Mouse (Mus musculus) lung, postnatal 0 days (tissue): ENCODE data around the gene Dnah7b. TPM values are rescaled to one million over a fixed set of nuclear protein-coding genes. Genes with fewer than 3 reads are reported as not detected.
"Not testable (repeated sequence)": the region's sequence is repeated elsewhere in the genome, so short reads cannot be mapped to it uniquely, and the experiment has no call there.

Experiments
- ATAC-seq: fragments of 200-750 bp; cut with Nextera tagmentation; 2 replicates; pipeline ENCODE4 v1.8.0; 2017; ENCODE audit warnings: moderate library complexity
- DNase-seq: peaks from one replicate; pipeline ENCODE4 v3.0.0-alpha.2; 2016; ENCODE audit warnings: low spot score
- H3K27ac ChIP-seq: fragments of 300-500 bp; sonication (generic); 2 replicates; pipeline ENCODE4 v1.5.1; 2014; ENCODE audit warnings: antibody characterized with exemption, mild to moderate bottlenecking, low read length, mixed read lengths
- H3K27me3 ChIP-seq: fragments of 300-500 bp; sonication (generic); replicated peaks from 2 replicates; pipeline ENCODE4 v1.6.1; 2014; ENCODE audit warnings: low read length, mixed read lengths; ENCODE audit not compliant: insufficient read depth
- H3K36me3 ChIP-seq: fragments of 300-500 bp; sonication (generic); 2 replicates; pipeline ENCODE4 v1.6.1; 2014; ENCODE audit warnings: low read length, mixed read lengths; ENCODE audit not compliant: insufficient read depth
- H3K4me1 ChIP-seq: fragments of 300-500 bp; sonication (generic); 2 replicates; pipeline ENCODE4 v1.6.1; 2014; ENCODE audit warnings: antibody characterized with exemption, low read depth, low read length, mixed read lengths; ENCODE audit not compliant: insufficient read depth
- H3K4me2 ChIP-seq: fragments of 300-500 bp; sonication (generic); replicated peaks from 2 replicates; pipeline ENCODE4 v1.6.1; 2014; ENCODE audit warnings: low read depth, mild to moderate bottlenecking, low read length, moderate library complexity, mixed read lengths
- H3K4me3 ChIP-seq: fragments of 300-500 bp; sonication (generic); 2 replicates; pipeline ENCODE4 v1.5.1; 2014; ENCODE audit warnings: low read depth, low read length
- H3K9ac ChIP-seq: fragments of 300-500 bp; sonication (generic); replicated peaks from 2 replicates; pipeline ENCODE4 v1.6.1; 2014; ENCODE audit warnings: low read depth, mild to moderate bottlenecking
- H3K9me3 ChIP-seq: fragments of 300-500 bp; sonication (generic); 2 replicates; pipeline ENCODE4 v1.6.1; 2016; ENCODE audit warnings: low read length, mixed read lengths
- CTCF ChIP-seq: IDR thresholded peaks from 2 replicates; pipeline ENCODE4 v1.5.1; 2016; ENCODE audit warnings: antibody characterized with exemption, mild to moderate bottlenecking
- EP300 ChIP-seq: IDR thresholded peaks from 2 replicates; pipeline ENCODE4 v1.6.1; 2016; ENCODE audit warnings: antibody characterized with exemption, mild to moderate bottlenecking, control low read depth
- WGBS: fragments of 180-500 bp; shearing (Covaris S2); extraction: QIAGEN DNeasy Blood & Tissue Kit; methylation state at CpG from one replicate; pipeline ENCODE4 v1.1.7; 2014; 5-methylcytosine and 5-hydroxymethylcytosine counted together
- polyA plus RNA-seq: library from polyadenylated mRNA; unstranded; fragments of >200 nt; fragmentation: Nextera tagmentation; extraction: Ambion mirVana; gene quantifications from 2 replicates; pipeline ENCODE4 v1.2.1, GENCODE M21; 2015

Gene Dnah7b
- polyA plus RNA-seq, 1 experiment from 2014 or later = 1.3 TPM

- Histone ChIP-seq H3K4me2 (no peak overlapping the region), H3K4me1 (no peaks in the 10 kb centered on the region), H3K36me3 (no peaks in the 10 kb centered on the region), H3K27ac (no peak overlapping the region), H3K9ac (no peak overlapping the region), H3K4me3 (no peak overlapping the region), H3K27me3 (no peaks in the 10 kb centered on the region), H3K9me3 (no peaks in the 10 kb centered on the region)
- DNase-seq = no peak
- no peak for TF ChIP-seq CTCF
- no peak for TF ChIP-seq EP300
- 89% methylated on average over 2 of the region's 2 CpGs for WGBS
- ATAC-seq = no peak
Measured at GRCm38 (mm10) chr1:46077891-46078290, 11.8 kb downstream of the Dnah7b start.

- Histone ChIP-seq H3K4me1 (no peaks in the 10 kb centered on the region), H3K9ac (no peak overlapping the region), H3K4me3 (no peak overlapping the region), H3K27me3 (no peaks in the 10 kb centered on the region), H3K36me3 (no peaks in the 10 kb centered on the region), H3K27ac (no peak overlapping the region), H3K4me2 (no peak overlapping the region), H3K9me3 (no peaks in the 10 kb centered on the region)
- ATAC-seq (no peak), DNase-seq (no peak)
- WGBS = 64% methylated on average over 2 of the region's 2 CpGs
- TF ChIP-seq EP300 (no peak), CTCF (no peak)
Measured at GRCm38 (mm10) chr1:46100484-46100883, 34.4 kb downstream of the Dnah7b start.

- not testable (repeated sequence) for H3K4me2 ChIP-seq, ATAC-seq, H3K4me1 ChIP-seq, H3K4me3 ChIP-seq, H3K27me3 ChIP-seq, H3K9ac ChIP-seq, H3K36me3 ChIP-seq, H3K9me3 ChIP-seq, DNase-seq, H3K27ac ChIP-seq
Measured at GRCm38 (mm10) chr1:46112606-46113005, 46.5 kb downstream of the Dnah7b start.

GRCm38 (mm10) chr1:46117179-46117578, 51.1 kb downstream of the Dnah7b start:
- not testable (repeated sequence) for H3K4me3 ChIP-seq, H3K9me3 ChIP-seq, H3K27me3 ChIP-seq, ATAC-seq, H3K4me1 ChIP-seq, DNase-seq, H3K36me3 ChIP-seq, H3K27ac ChIP-seq, H3K9ac ChIP-seq, H3K4me2 ChIP-seq
- WGBS = 86% methylated on average over 2 of the region's 2 CpGs

- 34% methylated on average over 4 of the region's 4 CpGs for WGBS
- H3K36me3 ChIP-seq = no peaks in the 10 kb centered on the region
- no peaks in the 10 kb centered on the region for H3K27me3 ChIP-seq
- H3K9ac ChIP-seq = no peak overlapping the region
- no peaks in the 10 kb centered on the region for H3K4me1 ChIP-seq
- DNase-seq = no peak
- TF ChIP-seq EP300 = no peak
- TF ChIP-seq CTCF = no peak
- no peak overlapping the region for H3K4me2 ChIP-seq
- H3K9me3 ChIP-seq = no peaks in the 10 kb centered on the region
- H3K4me3 ChIP-seq = no peak overlapping the region
- no peak for ATAC-seq
- H3K27ac ChIP-seq = no peak overlapping the region
Measured at GRCm38 (mm10) chr1:46128058-46128457, 61.9 kb downstream of the Dnah7b start.

- not testable (repeated sequence) for H3K4me1 ChIP-seq, DNase-seq, H3K4me3 ChIP-seq, H3K9ac ChIP-seq, H3K27me3 ChIP-seq, ATAC-seq, H3K27ac ChIP-seq, H3K9me3 ChIP-seq, H3K4me2 ChIP-seq, H3K36me3 ChIP-seq
- WGBS = 53% methylated on average over 2 of the region's 2 CpGs
Measured at GRCm38 (mm10) chr1:46196835-46197234, 130.7 kb downstream of the Dnah7b start.

GRCm38 (mm10) chr1:46201169-46201568, 135.1 kb downstream of the Dnah7b start:
- DNase-seq, H3K9me3 ChIP-seq, H3K36me3 ChIP-seq, H3K4me2 ChIP-seq, H3K27ac ChIP-seq, H3K9ac ChIP-seq, H3K27me3 ChIP-seq, H3K4me3 ChIP-seq, H3K4me1 ChIP-seq, ATAC-seq: not testable (repeated sequence)
- WGBS = 93% methylated on average over 9 of the region's 9 CpGs

GRCm38 (mm10) chr1:46210014-46210588, 144.0 kb downstream of the Dnah7b start:
- not testable (repeated sequence) for ATAC-seq, H3K27me3 ChIP-seq, H3K9ac ChIP-seq, H3K36me3 ChIP-seq, H3K4me1 ChIP-seq, H3K4me3 ChIP-seq, H3K4me2 ChIP-seq, DNase-seq, H3K9me3 ChIP-seq, H3K27ac ChIP-seq
- 72% methylated on average over 2 of the region's 2 CpGs for WGBS

GRCm38 (mm10) chr1:46222704-46223103, 156.6 kb downstream of the Dnah7b start:
- not testable (repeated sequence) for H3K27me3 ChIP-seq, DNase-seq, ATAC-seq, H3K9ac ChIP-seq, H3K4me1 ChIP-seq, H3K4me3 ChIP-seq, H3K36me3 ChIP-seq, H3K9me3 ChIP-seq, H3K27ac ChIP-seq, H3K4me2 ChIP-seq
- WGBS = 77% methylated on average over 2 of the region's 2 CpGs

GRCm38 (mm10) chr1:46226136-46226535, 160.0 kb downstream of the Dnah7b start:
- H3K9me3 ChIP-seq, H3K9ac ChIP-seq, H3K4me3 ChIP-seq, H3K4me1 ChIP-seq, H3K27ac ChIP-seq, ATAC-seq, H3K27me3 ChIP-seq, H3K36me3 ChIP-seq, DNase-seq, H3K4me2 ChIP-seq: not testable (repeated sequence)
